Mouse (Mus musculus) splenic B cell, adult 2 months (primary cell): Measurements from ENCODE around the gene Gm10961.

Experiments used
- DNase-seq: peaks from one replicate; pipeline ENCODE4 v3.0.0-alpha.2; 2011; ENCODE audit warnings: low read depth, low spot score
- H3K27me3 ChIP-seq: 2 replicates; pipeline ENCODE4 v1.6.1; 2012; ENCODE audit warnings: mild to moderate bottlenecking, low read length, moderate library complexity, mixed read lengths; ENCODE audit not compliant: control insufficient read depth, poor library complexity, insufficient read depth, severe bottlenecking
- H3K36me3 ChIP-seq: 2 replicates; pipeline ENCODE4 v1.6.1; 2012; ENCODE audit warnings: mild to moderate bottlenecking, low read length, moderate library complexity, mixed read lengths; ENCODE audit not compliant: control insufficient read depth, poor library complexity, insufficient read depth, severe bottlenecking

Gm10961 gene

DNA sequence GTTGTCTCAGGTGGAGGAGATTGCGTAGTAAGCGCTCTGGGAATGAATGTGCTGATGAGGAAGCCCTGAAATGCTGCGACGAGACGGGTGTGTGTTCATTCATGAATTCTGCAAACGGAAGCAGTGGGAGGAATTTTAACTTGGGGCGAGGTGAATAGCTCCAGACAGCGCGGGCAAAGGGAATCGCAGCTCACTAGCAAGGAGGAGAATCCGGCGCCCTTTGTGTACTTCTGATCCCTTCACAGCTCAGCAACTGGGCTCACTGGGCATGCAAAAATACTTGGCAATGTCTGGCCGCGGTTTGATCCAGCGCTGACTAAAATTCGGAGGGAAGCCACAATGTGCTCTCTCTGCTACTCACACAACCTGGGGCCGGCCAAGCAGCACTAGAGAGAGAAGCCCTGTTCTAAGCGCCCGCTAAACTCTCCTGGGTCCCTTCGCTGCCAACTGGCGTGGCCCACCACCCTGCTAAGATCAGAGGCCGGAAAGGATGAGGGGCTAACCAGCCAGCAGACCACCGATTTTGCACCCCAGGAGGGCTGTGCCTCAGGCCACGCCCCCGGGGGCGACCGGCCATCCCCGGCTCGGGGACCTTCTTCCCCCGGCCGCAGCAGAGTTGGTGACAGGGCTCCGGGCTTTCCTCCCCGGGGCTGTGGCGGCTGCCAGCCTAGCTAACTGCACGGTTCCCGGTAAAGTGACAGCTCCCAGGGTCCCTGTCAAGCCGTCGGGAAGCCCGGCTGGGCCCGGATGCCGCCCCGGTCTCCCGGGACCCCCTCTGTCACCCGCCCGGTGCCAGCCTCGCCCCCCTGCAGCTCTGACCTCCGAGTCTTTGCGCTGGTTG, at the start of gene Gm10961:
Gene Gm10961, plus strand, starts transcription at position 641 of the 841 bp plus-strand sequence.
- H3K36me3 ChIP-seq: peaks cover 2% of the 10 kb centered on the region; the same call in 1 of the 2 replicates
- DNase-seq: peak; percentile 15
- no peaks in the 10 kb centered on the region for H3K27me3 ChIP-seq

DNA sequence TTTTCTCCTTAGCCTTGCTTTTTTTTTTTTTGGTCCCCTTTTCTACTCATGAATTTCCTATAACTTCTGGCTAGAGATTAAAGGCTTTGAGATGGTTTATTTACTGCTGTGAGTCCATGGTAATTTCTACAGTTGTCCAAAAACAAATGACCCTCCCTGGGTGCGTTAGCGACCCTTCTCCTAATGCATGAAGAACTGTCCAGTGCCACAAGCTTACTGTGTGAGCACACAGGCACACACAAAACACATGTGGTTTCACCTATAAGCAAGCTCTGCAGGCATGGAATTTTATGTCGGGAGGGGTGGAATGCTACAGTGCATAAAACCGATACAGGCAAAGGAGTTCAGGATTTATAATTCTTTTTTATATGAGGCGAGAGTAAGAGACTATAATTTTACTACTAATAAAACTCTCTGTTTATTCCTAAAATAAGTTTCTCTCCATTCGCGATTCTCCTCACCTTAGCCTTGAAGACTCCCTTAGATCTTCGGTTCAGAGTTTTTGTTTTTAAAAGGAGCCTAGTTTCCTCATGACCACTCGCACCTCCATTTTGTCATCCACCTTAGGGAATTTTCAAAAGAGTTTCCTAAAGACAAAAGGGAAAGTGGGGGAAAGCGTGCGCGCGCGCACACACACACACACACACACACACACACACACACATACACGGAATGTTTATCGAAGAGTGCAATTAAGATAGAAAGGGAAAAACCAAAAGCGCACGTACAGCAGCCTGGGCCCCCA, 48.8 kb upstream of the Gm10961 start:
- Histone ChIP-seq H3K27me3 (no peaks in the 10 kb centered on the region), H3K36me3 (no peaks in the 10 kb centered on the region)
- no peak for DNase-seq

DNA sequence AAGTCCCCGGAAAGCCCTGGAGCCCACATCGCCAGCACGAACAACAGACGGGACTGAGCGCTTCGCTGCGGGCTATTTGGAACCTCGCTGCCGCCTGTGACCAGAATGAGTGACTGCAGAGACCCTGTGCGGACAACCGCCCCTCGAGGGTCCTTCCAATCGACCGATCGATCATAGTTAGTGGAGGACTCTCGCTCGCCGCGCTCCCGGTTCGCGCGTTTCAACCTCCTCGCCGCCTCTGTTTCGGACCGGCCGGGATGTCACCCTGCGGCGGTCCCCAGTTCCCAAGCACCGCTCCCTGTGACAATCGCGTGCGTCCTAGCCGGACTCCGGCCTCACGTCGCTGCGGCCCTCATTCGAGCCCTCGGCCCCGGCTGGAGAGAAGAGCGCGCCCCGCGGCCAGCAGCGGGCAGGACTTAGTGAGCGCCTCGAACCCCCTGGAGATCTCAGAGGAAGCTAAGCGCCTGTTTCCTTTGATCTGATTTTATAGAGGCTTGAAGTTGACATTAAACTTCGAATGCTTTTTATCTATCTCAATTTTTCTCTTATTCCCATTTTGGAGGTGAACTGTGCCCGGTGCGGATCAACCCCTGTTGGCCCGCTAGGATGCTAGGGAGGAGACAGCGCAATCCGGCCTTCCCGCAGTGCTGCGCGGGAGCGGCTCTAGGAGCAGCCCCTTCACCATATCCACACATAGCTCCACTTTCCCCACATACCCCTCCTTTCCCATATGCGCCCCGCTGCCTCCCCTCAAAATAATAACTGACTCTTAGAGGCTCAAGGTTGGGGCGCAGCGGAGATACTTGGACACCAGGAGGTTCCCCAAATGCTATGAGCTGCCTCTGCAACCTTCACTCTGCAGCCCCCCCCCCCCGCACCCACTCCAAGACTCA, 48.0 kb upstream of the Gm10961 start:
- Histone ChIP-seq H3K27me3 (no peaks in the 10 kb centered on the region), H3K36me3 (no peaks in the 10 kb centered on the region)
- DNase-seq: no peak

DNA sequence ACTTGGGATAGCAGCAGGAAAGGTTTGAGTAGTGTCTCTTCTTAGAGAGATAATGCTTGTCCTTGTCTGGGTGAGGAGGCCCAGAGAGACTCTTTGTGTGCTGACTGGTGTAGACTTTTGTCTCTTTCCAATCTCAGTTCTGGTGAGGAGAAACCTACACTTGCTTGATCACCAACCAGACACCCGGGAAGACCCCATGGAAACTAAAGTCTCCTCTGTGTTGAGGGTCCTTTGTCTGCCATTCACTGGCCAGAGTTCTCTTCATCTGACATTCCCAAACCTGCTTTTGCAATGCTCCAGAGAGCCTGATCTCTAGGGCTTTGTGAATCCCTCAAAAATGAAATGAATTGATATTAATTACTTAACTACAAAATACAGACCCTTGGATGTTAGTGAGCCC, 47.2 kb upstream of the Gm10961 start:
- H3K27me3 ChIP-seq: no peaks in the 10 kb centered on the region
- no peak for DNase-seq
- H3K36me3 ChIP-seq: no peaks in the 10 kb centered on the region

DNA sequence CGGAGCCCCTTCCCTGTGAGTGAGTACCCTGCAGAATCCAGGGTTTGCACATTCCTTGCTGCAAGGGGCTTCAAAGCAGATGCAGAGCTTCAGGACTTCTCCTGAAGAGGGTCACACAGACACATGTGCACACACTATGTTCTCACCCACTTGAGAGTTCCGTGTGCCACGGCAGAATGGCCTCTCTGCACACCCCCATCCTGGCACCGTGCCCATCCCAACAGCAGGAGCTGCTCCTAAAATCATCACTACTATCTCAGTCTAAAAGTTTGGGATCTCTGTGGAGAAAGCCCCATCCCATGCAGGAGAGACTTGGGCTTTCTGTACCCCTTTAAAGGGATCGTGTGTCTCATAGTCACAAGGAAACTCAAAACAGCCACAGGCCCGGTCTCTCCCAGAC, 44.6 kb upstream of the Gm10961 start:
- no peak for DNase-seq
- H3K36me3 ChIP-seq: no peaks in the 10 kb centered on the region
- H3K27me3 ChIP-seq: no peaks in the 10 kb centered on the region

DNA sequence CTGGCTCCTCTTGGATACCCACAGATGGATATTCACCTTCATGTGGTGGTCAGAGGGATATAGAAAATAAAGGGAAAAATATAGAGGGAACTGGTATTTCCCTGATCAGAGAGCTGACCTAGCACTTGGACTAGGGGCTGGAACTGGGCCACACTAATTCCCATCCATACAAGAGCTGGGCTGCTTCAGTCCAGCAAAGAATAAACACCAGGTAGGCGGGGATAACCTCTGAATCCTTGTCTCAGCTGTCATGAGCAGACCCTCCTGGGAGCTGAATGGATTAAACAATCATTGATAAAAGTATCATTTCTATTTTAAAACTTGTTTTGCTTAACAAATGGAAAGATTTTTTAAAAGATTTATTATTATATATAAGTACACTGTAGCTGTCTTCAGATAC, 39.5 kb upstream of the Gm10961 start:
- no peaks in the 10 kb centered on the region for H3K36me3 ChIP-seq
- no peak for DNase-seq
- no peaks in the 10 kb centered on the region for H3K27me3 ChIP-seq

DNA sequence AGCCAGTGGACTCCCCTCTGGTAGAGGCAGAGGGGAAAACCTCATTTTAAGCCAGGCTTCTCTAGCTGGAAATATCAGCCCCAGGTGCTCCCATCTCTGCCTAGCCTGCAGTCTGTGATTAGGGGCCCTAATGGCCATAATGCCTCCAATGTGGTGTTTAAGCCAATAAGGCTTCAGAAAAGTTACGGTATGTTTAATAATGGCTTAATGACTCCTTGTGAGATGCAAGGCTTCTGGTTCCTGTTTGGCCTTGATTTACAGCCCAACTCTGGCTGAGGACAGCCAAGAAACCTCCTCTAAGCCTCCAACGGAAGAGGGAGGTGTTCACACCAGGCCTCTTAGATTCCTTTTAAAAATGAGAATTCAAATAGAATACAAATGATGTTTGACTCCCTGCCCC, 37.5 kb upstream of the Gm10961 start:
- no peak for DNase-seq
- Histone ChIP-seq H3K27me3 (no peaks in the 10 kb centered on the region), H3K36me3 (no peaks in the 10 kb centered on the region)

DNA sequence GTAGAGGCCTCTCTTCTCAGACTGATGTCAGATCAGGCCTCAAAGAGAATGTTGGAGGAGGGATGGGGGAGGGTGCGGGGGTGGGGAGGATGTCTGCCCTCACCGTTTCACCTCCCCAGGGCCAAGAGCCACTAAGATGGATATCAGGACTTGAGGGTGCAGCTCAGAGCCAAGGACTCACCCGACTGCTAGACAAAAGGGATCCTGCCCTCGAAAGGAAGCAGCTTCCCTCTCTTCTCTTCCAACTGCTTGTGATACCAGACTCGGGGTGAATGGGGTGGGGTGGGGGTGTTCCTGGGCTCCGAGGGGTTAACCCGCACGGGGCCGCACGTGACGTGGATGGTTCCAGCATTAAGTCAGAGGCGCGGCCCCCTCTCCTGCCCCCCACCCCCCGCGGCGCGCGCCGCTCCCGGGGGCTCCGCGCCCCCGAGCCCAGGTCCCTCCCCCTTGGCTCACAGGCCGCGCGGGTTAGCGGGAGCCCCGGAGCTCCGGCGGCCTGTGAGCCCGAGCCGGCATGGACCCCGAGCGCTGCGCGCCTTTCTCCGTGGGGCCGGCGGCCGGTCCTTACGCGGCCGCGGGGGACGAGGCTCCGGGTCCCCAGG, 36.4 kb upstream of the Gm10961 start, which contains the start of gene Alx3:
Gene Alx3, plus strand, starts transcription at position 370 of the 602 bp plus-strand sequence.
- Histone ChIP-seq H3K27me3 (no peaks in the 10 kb centered on the region), H3K36me3 (no peaks in the 10 kb centered on the region)
- DNase-seq: no peak

DNA sequence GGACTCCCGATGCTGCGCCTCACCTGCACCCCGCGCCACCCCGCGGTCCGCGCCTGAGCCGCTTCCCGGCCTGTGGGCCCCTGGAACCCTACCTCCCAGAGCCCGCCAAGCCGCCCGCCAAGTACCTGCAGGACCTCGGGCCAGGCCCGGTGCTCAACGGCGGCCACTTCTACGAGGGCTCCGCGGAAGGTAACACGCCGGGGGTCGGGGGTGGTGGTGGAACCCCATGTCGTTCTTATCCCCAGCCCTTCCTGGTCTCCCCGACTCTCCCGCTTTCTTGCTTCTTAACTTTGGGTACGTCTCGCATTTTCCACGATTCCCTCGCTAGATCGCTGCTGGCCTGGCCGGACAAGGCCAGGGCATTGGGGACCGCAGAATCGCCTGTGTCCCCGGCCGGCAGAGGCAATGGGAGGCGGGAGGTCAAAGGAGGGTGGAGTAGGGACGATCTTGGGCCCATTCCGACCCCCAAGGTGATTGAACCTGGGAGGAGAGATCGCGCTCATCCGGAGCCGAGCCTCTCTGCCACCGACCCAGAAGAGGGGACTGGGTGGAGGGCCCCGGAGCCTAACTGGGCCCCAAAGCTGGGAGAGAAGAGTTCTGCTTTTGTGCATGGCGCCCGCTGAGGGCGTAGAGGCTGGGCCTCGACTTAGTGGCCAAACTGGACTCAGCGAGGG, 35.7 kb upstream of the Gm10961 start:
- Histone ChIP-seq H3K27me3 (no peaks in the 10 kb centered on the region; the same call in 1 of the 2 replicates), H3K36me3 (no peaks in the 10 kb centered on the region)
- DNase-seq: peak; percentile 11

DNA sequence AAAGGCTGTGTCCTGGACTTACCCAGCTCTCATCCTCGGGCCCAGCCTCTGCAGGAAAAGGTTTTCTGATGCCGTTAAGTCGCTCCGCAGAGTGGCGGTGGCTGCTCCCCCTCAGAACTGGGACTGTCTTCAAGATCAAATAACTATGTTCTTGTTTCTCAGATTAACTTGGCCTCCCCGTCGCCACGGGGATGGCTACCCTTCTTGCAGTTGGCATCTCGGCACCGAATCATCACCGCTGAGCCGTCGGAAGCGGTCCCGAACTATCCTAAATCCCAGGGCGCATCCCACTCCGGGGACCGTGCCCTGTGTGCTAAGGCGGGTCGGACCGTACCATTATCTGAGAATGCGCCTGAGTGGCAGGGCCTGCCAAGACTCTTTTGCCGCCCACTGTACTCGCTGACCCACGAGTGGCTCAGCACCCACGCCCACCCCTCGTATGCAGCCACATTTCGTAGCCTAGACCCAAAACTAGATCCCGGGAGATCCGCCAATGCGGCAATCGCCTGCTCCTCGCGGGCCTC, 35.1 kb upstream of the Gm10961 start:
- H3K36me3 ChIP-seq: no peaks in the 10 kb centered on the region
- no peaks in the 10 kb centered on the region; the same call in 1 of the 2 replicates for H3K27me3 ChIP-seq
- peak; percentile 20 for DNase-seq

DNA sequence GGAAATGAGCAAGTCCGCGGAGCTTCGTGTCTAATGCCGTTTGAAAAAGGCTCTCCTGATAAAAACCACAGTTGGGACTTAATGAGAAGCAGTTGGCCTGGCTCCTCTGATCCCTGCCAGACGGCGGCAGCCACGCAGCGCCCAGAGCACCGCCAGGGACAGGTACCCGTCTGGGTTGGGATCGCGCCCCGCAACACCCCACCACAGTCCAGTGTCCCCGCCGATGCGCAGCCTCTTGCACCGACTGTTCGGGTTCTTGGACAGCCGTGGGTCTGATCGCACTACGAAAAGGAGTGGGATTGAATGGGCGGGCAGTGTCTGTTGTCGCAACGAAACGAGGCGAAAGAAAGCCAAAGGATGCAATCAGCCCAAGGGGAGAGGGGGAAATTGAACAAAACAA, 34.6 kb upstream of the Gm10961 start:
- H3K36me3 ChIP-seq: no peaks in the 10 kb centered on the region
- DNase-seq: peak; percentile 21

DNA sequence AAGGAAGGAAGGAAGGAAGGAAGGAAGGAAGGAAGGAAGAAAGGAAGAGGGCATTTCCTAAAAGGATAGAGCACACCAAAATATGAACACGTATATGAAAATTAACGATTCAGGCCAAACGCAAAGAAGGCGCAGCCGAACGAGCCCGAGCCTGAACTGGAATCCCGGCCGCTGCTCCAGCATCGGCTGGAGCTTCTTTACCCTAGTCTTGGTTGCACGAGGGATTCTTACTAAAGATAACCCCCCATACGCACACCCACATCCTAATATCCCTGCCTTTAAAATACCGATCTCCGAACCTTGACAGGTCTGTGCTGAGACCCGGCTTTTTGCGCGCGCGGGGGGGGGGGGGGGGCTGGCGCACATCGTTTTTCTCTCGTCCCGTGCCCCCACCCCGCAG, 34.0 kb upstream of the Gm10961 start:
- H3K27me3 ChIP-seq: no peaks in the 10 kb centered on the region; the same call in 1 of the 2 replicates
- H3K36me3 ChIP-seq: no peaks in the 10 kb centered on the region
- DNase-seq: no peak

More for the DNA sequence above, 34.6 kb upstream of the Gm10961 start:
- H3K27me3 ChIP-seq: no peaks in the 10 kb centered on the region; the same call in 1 of the 2 replicates

DNA sequence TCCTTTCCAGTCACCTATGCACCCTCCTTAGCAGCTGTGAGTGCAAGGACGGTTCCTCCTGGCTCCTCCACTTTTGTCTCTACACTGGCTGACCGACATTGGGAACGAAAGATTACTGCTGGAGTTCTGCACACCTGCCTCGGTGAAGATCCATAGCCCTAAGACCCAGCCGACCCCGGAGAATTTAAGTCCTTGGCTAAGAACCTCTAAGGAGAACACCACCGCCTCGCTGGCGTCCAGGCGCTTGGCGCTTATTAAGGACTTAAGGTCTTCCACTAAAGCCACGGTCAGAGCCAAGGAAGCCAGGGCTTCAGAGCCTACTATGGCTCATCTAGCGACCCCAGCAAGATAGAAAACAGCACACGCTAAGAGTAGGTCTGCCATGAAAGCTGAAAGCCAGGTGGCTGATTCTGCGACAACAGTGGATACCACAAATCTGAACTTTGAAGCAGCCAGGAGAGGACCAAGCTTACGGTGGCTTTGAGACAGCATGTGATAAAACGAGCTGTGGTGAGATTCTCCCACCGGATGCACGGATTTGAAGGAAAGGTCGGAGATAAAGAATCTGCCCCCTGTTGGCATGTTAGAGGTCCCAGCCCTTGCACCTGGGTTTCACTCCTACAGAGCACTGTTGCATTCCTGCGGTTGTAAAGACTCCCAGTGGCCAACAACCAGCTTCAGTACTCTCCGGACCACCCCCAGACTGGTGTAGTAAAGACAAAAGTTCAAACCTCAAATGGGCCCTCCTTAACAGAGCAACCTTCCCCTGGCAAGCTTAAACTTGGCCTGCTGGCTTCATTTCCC, 33.3 kb upstream of the Gm10961 start:
- Histone ChIP-seq H3K27me3 (no peaks in the 10 kb centered on the region; the same call in 1 of the 2 replicates), H3K36me3 (no peaks in the 10 kb centered on the region)
- no peak for DNase-seq
